Mouse (Mus musculus): ENCODE measurements around the gene Lrrtm3. TPM values are rescaled to one million over a fixed set of nuclear protein-coding genes. Genes with fewer than 3 reads are reported as not detected.

The Lrrtm3 gene
- polyA plus RNA-seq, 1 experiment: not detected

- Histone ChIP-seq H3K4me3 (replicated peaks) (no peak overlapping the region), H3K36me3 (ENCODE audit: control insufficient read depth) (no peaks in the 10 kb centered on the region), H3K4me1 (ENCODE audit: control insufficient read depth) (no peaks in the 10 kb centered on the region), H3K27me3 (ENCODE audit: control insufficient read depth) (peaks cover 18% of the 10 kb centered on the region), H3K9me3 (ENCODE audit: control insufficient read depth, low read length) (no peaks in the 10 kb centered on the region)
- no peak for TF ChIP-seq TAL1 (IDR thresholded peaks at IDR 0.05; ENCODE audit: low read length)
- no peak for TF ChIP-seq GATA1 (IDR thresholded peaks at IDR 0.05; ENCODE audit: low read length)
Measured at GRCm38 (mm10) chr10:64087936-64088773, 1.9 kb downstream of the Lrrtm3 start.

GRCm38 (mm10) chr10:64087521-64087920 is 2.6 kb downstream of the Lrrtm3 start:
- no peaks in the 10 kb centered on the region for H3K4me1 ChIP-seq (ENCODE audit: control insufficient read depth)
- no peak for TF ChIP-seq TAL1 (IDR thresholded peaks at IDR 0.05; ENCODE audit: low read length)
- no peak for TF ChIP-seq GATA1 (IDR thresholded peaks at IDR 0.05; ENCODE audit: low read length)

GRCm38 (mm10) chr10:64086567-64087391 is 3.3 kb downstream of the Lrrtm3 start:
- H3K9me3 ChIP-seq (ENCODE audit: control insufficient read depth, low read length): no peaks in the 10 kb centered on the region
- no peaks in the 10 kb centered on the region for H3K36me3 ChIP-seq (ENCODE audit: control insufficient read depth)
- TF ChIP-seq GATA1 (IDR thresholded peaks at IDR 0.05; ENCODE audit: low read length) (no peak), TAL1 (IDR thresholded peaks at IDR 0.05; ENCODE audit: low read length) (no peak)
- peaks cover 18% of the 10 kb centered on the region for H3K27me3 ChIP-seq (ENCODE audit: control insufficient read depth)
- no peak overlapping the region for H3K4me3 ChIP-seq (replicated peaks)
- no peaks in the 10 kb centered on the region for H3K4me1 ChIP-seq (ENCODE audit: control insufficient read depth)

More at GRCm38 (mm10) chr10:64087521-64087920, 2.6 kb downstream of the Lrrtm3 start:
- no peaks in the 10 kb centered on the region for H3K9me3 ChIP-seq (ENCODE audit: control insufficient read depth, low read length)
- H3K27me3 ChIP-seq (ENCODE audit: control insufficient read depth): peaks cover 18% of the 10 kb centered on the region
- H3K4me3 ChIP-seq (replicated peaks): no peak overlapping the region
- H3K36me3 ChIP-seq (ENCODE audit: control insufficient read depth): no peaks in the 10 kb centered on the region

GRCm38 (mm10) chr10:64086183-64086566 is 3.9 kb downstream of the Lrrtm3 start:
- Histone ChIP-seq H3K9me3 (ENCODE audit: control insufficient read depth, low read length) (no peaks in the 10 kb centered on the region), H3K4me3 (replicated peaks) (no peak overlapping the region), H3K4me1 (ENCODE audit: control insufficient read depth) (no peaks in the 10 kb centered on the region), H3K27me3 (ENCODE audit: control insufficient read depth) (peaks cover 18% of the 10 kb centered on the region), H3K36me3 (ENCODE audit: control insufficient read depth) (no peaks in the 10 kb centered on the region)
- TF ChIP-seq GATA1 (IDR thresholded peaks at IDR 0.05; ENCODE audit: low read length) (no peak), TAL1 (IDR thresholded peaks at IDR 0.05; ENCODE audit: low read length) (no peak)

- Histone ChIP-seq H3K36me3 (ENCODE audit: control insufficient read depth) (no peaks in the 10 kb centered on the region), H3K27me3 (ENCODE audit: control insufficient read depth) (peaks cover 15% of the 10 kb centered on the region)
- TF ChIP-seq TAL1 (IDR thresholded peaks at IDR 0.05; ENCODE audit: low read length) (no peak), GATA1 (IDR thresholded peaks at IDR 0.05; ENCODE audit: low read length) (no peak)
Measured at GRCm38 (mm10) chr10:64084465-64084864, 5.6 kb downstream of the Lrrtm3 start.

GRCm38 (mm10) chr10:64083813-64084212 is 6.3 kb downstream of the Lrrtm3 start:
- Histone ChIP-seq H3K4me1 (ENCODE audit: control insufficient read depth) (no peaks in the 10 kb centered on the region), H3K4me3 (replicated peaks) (no peak overlapping the region), H3K27me3 (ENCODE audit: control insufficient read depth) (peaks cover 12% of the 10 kb centered on the region), H3K36me3 (ENCODE audit: control insufficient read depth) (no peaks in the 10 kb centered on the region), H3K9me3 (ENCODE audit: control insufficient read depth, low read length) (no peaks in the 10 kb centered on the region)
- TF ChIP-seq TAL1 (IDR thresholded peaks at IDR 0.05; ENCODE audit: low read length) (no peak), GATA1 (IDR thresholded peaks at IDR 0.05; ENCODE audit: low read length) (no peak)

More at GRCm38 (mm10) chr10:64084465-64084864, 5.6 kb downstream of the Lrrtm3 start:
- Histone ChIP-seq H3K4me3 (replicated peaks) (no peak overlapping the region), H3K9me3 (ENCODE audit: control insufficient read depth, low read length) (no peaks in the 10 kb centered on the region), H3K4me1 (ENCODE audit: control insufficient read depth) (no peaks in the 10 kb centered on the region)

GRCm38 (mm10) chr10:64082345-64082744 is 7.7 kb downstream of the Lrrtm3 start:
- Histone ChIP-seq H3K9me3 (ENCODE audit: control insufficient read depth, low read length) (no peaks in the 10 kb centered on the region; the same call in 1 of the 2 replicates), H3K36me3 (ENCODE audit: control insufficient read depth) (no peaks in the 10 kb centered on the region), H3K4me1 (ENCODE audit: control insufficient read depth) (no peaks in the 10 kb centered on the region), H3K27me3 (ENCODE audit: control insufficient read depth) (no peaks in the 10 kb centered on the region), H3K4me3 (replicated peaks) (no peak overlapping the region)
- TF ChIP-seq TAL1 (IDR thresholded peaks at IDR 0.05; ENCODE audit: low read length): no peak

GRCm38 (mm10) chr10:64076410-64077052 is 13.5 kb downstream of the Lrrtm3 start:
- Histone ChIP-seq H3K4me1 (ENCODE audit: control insufficient read depth) (no peaks in the 10 kb centered on the region), H3K36me3 (ENCODE audit: control insufficient read depth) (no peaks in the 10 kb centered on the region), H3K27me3 (ENCODE audit: control insufficient read depth) (no peaks in the 10 kb centered on the region), H3K4me3 (replicated peaks) (no peak overlapping the region), H3K9me3 (ENCODE audit: control insufficient read depth, low read length) (peaks cover 2% of the 10 kb centered on the region; the same call in 1 of the 2 replicates)
- TF ChIP-seq GATA1 (IDR thresholded peaks at IDR 0.05; ENCODE audit: low read length) (no peak), TAL1 (IDR thresholded peaks at IDR 0.05; ENCODE audit: low read length) (no peak)

All from erythroblast, embryonic 14.5 days (primary cell).